Mouse (Mus musculus) myocyte (in vitro differentiated cells): ENCODE data around the gene Trim12c.

Source experiments
- MAX ChIP-seq: IDR thresholded peaks from one replicate; pipeline ENCODE4 v1.6.1; 2011; ENCODE audit warnings: low read depth, mild to moderate bottlenecking, control low read depth
- TCF12 ChIP-seq: IDR thresholded peaks from one replicate; pipeline ENCODE4 v1.6.1; 2011; ENCODE audit warnings: mild to moderate bottlenecking, control low read depth; ENCODE audit not compliant: poor library complexity, insufficient read depth, severe bottlenecking

DNA sequence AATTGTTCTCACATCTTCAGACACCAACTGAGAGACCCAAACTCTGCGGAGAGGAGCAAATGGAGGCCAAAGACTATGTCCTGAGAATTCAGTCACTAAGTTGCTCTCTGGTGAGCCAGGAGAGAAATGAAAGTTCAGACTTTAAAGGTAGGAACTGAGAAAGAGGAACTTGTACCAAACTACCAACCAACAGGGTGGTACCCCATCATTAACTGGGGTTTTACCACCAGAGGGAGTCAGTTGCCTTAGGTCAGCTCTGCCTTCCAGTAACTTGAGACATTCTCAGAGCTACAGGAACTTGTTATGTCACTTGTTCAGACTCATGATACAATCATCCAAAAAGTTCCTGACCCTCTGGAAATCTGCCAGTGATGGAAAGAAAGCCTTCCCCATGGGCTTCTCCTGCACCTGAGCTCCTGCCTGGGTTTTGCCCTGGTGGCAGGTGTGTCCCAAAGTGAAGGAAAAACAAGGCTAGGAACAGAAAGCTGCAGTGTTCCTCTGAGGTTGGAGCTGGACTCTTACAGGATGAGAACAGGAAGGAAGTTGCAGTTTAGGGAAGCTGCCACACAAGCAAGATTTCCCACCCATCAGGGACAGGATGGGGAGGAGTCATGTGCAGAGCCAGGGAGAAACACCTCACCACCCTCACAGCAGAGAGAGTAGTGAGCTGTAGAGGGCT is 16.7 kb upstream of the Trim12c start, which contains the start of gene Trim30b:
- no peak for TF ChIP-seq MAX
- no peak for TF ChIP-seq TCF12
